Mouse (Mus musculus) brown adipose tissue, adult 24 weeks (tissue): ENCODE results near the gene Vmp1. TPM values are rescaled to one million over a fixed set of nuclear protein-coding genes. Genes with fewer than 3 reads are reported as not detected.
A peak's percentile ranks its signal among the peaks of the same experiment; 100 is the strongest.

ENCODE experiments used
- H3K27ac ChIP-seq: fragments of 200-500 bp; replicated peaks from 2 replicates; pipeline ENCODE4 v1.5.1; 2012; ENCODE audit warnings: low read depth, mild to moderate bottlenecking, low read length
- H3K4me1 ChIP-seq: fragments of 200-500 bp; 2 replicates; pipeline ENCODE4 v1.6.1; 2012; ENCODE audit warnings: low read length, mixed read lengths; ENCODE audit not compliant: control insufficient read depth, insufficient read depth, insufficient read length
- H3K4me3 ChIP-seq: fragments of 200-500 bp; 2 replicates; pipeline ENCODE4 v1.5.1; 2012; ENCODE audit warnings: low read depth, mild to moderate bottlenecking, low read length, moderate library complexity; ENCODE audit not compliant: insufficient read depth
- polyA plus RNA-seq: library from polyadenylated mRNA; stranded (reverse); fragments of >200 nt; gene quantifications from 2 replicates; pipeline ENCODE4 v1.2.4, GENCODE M21; 2012; ENCODE audit not compliant: missing spikeins, insufficient read depth, insufficient read length

The Vmp1 gene
- polyA plus RNA-seq, 1 experiment, result 62.6 TPM

GRCm38 (mm10) chr11:86571871-86572270 is 111.8 kb downstream of the Vmp1 start:
- H3K4me3 ChIP-seq, result no peak overlapping the region
- no peak overlapping the region for H3K27ac ChIP-seq
- H3K4me1 ChIP-seq, result peaks cover 8% of the 10 kb centered on the region; the same call in 1 of the 2 replicates

- H3K4me3 ChIP-seq, result no peak overlapping the region
- no peak overlapping the region for H3K27ac ChIP-seq
Observed at GRCm38 (mm10) chr11:86571047-86571855, 112.4 kb downstream of the Vmp1 start.

GRCm38 (mm10) chr11:86570261-86570746 is 113.3 kb downstream of the Vmp1 start:
- Histone ChIP-seq H3K4me1 (peaks cover 5% of the 10 kb centered on the region; the same call in 1 of the 2 replicates), H3K4me3 (no peak overlapping the region), H3K27ac (no peak overlapping the region; the same call in 1 of the 2 replicates)

More at GRCm38 (mm10) chr11:86571047-86571855, 112.4 kb downstream of the Vmp1 start:
- peaks cover 8% of the 10 kb centered on the region; the same call in 1 of the 2 replicates for H3K4me1 ChIP-seq

GRCm38 (mm10) chr11:86568425-86568824 is 115.2 kb downstream of the Vmp1 start:
- Histone ChIP-seq H3K4me3 (no peak overlapping the region), H3K4me1 (peaks cover 5% of the 10 kb centered on the region; the same call in 1 of the 2 replicates), H3K27ac (no peak overlapping the region)

- Histone ChIP-seq H3K4me3 (no peak overlapping the region), H3K27ac (no peak overlapping the region), H3K4me1 (no peaks in the 10 kb centered on the region)
Observed at GRCm38 (mm10) chr11:86558258-86558657, 125.4 kb downstream of the Vmp1 start.

GRCm38 (mm10) chr11:86553525-86553924 is 130.1 kb downstream of the Vmp1 start:
- Histone ChIP-seq H3K4me1 (no peaks in the 10 kb centered on the region), H3K4me3 (no peak overlapping the region), H3K27ac (no peak overlapping the region)

GRCm38 (mm10) chr11:86547412-86547811 is 136.2 kb downstream of the Vmp1 start:
- Histone ChIP-seq H3K27ac (no peak overlapping the region), H3K4me3 (no peak overlapping the region), H3K4me1 (peaks cover 3% of the 10 kb centered on the region; the same call in 1 of the 2 replicates)

GRCm38 (mm10) chr11:86545556-86545955 is 138.1 kb downstream of the Vmp1 start:
- Histone ChIP-seq H3K27ac (no peak overlapping the region), H3K4me1 (peaks cover 7% of the 10 kb centered on the region; the same call in 1 of the 2 replicates), H3K4me3 (peak overlapping the region; percentile 62)

- H3K4me3 ChIP-seq, result peak within 1 kb of the TSS; percentile 77
- H3K27ac ChIP-seq, result peak within 1 kb of the TSS; percentile 73
- H3K4me1 ChIP-seq, result peaks cover 11% of the 10 kb centered on the region
Observed at GRCm38 (mm10) chr11:86544639-86545299, 138.9 kb downstream of the Vmp1 start, which contains the start of the genes Rps6kb1 and Tubd1. TSS of gene Rps6kb1 (minus strand) at chr11:86544805. TSS of gene Tubd1 (plus strand) at chr11:86544991.

- H3K4me3 ChIP-seq, result peak overlapping the region; percentile 77
- peak overlapping the region; percentile 73 for H3K27ac ChIP-seq
- peaks cover 11% of the 10 kb centered on the region for H3K4me1 ChIP-seq
Observed at GRCm38 (mm10) chr11:86543960-86544638, 139.5 kb downstream of the Vmp1 start.

GRCm38 (mm10) chr11:86542851-86543250 is 140.8 kb downstream of the Vmp1 start:
- Histone ChIP-seq H3K4me1 (peaks cover 12% of the 10 kb centered on the region), H3K27ac (no peak overlapping the region), H3K4me3 (no peak overlapping the region)

- Histone ChIP-seq H3K4me3 (no peak overlapping the region), H3K4me1 (peaks cover 12% of the 10 kb centered on the region), H3K27ac (peak overlapping the region; percentile 59)
Observed at GRCm38 (mm10) chr11:86540476-86540845, 143.2 kb downstream of the Vmp1 start.

- Histone ChIP-seq H3K27ac (peak overlapping the region; percentile 59), H3K4me3 (no peak overlapping the region), H3K4me1 (peaks cover 12% of the 10 kb centered on the region)
Observed at GRCm38 (mm10) chr11:86539716-86540475, 143.7 kb downstream of the Vmp1 start.

GRCm38 (mm10) chr11:86538786-86539185 is 144.8 kb downstream of the Vmp1 start:
- no peak overlapping the region for H3K4me3 ChIP-seq
- no peak overlapping the region; the same call in 1 of the 2 replicates for H3K27ac ChIP-seq
- peaks cover 12% of the 10 kb centered on the region for H3K4me1 ChIP-seq
